Mouse (Mus musculus): ENCODE measurements at regions not wholly inside any gene's neighbourhood (a gene's known extent, or its start where the extent isn't known, plus 50 kb on each side); places are given as distances from the start of the nearest gene placed in this dataset.
A peak's percentile ranks its signal among the peaks of the same experiment; 100 is the strongest.

DNA sequence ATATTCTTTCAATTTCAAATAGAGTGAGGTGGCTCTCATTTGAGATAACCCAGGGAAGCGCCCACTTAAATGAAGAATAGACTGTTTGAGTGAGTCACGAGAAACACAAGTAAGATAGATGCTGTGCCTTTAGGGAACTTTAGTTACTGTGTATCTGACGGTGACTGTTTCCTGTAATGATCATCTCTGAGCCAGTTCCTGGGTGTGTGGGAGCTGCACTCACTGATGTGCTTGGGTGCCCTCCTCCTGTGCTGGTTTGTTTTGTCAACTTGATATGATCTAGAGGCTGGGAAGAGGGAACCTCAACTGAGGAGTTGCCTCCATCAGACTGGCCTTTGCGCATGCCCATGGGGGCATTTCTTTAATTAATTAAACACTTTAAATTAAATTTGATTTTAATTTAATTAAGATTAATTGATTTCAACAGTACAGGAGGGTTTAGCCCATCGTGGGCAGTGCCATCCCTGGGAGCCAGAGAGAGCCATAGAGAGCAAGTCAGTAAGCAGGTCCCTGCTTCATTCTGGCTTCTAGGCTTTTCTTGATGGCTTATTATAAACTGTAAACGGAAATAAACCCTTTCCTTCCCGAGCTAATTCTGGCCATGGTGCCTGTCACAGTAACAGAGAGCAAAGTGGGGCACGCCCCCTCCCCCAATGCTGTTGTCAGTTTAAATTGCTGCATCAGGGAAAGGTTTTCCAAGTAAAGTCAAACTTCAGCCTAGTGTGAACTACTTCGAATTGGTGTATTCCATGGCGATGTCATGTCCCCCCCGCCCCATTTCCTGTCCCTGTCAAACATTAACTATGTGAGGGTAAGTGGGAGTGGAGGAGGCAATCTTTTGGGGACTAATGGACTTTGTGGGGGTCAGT lies 202.9 kb upstream of the Id2 start:
- no peak overlapping the region for H3K4me3 ChIP-seq (replicated peaks)
- WGBS: 83% methylated on average over 11 of the region's 11 CpGs
- ATAC-seq (ENCODE audit: low FRiP score): no peak
- no peaks in the 10 kb centered on the region for H3K36me3 ChIP-seq (replicated peaks)
- no peak overlapping the region for H3K4me2 ChIP-seq
- H3K27ac ChIP-seq: no peak overlapping the region
- peaks cover 13% of the 10 kb centered on the region; the same call in 1 of the 2 replicates for H3K4me1 ChIP-seq
- H3K9ac ChIP-seq: no peak overlapping the region
- H3K27me3 ChIP-seq: peaks cover 3% of the 10 kb centered on the region; the same call in 1 of the 2 replicates
- no peaks in the 10 kb centered on the region for H3K9me3 ChIP-seq

DNA sequence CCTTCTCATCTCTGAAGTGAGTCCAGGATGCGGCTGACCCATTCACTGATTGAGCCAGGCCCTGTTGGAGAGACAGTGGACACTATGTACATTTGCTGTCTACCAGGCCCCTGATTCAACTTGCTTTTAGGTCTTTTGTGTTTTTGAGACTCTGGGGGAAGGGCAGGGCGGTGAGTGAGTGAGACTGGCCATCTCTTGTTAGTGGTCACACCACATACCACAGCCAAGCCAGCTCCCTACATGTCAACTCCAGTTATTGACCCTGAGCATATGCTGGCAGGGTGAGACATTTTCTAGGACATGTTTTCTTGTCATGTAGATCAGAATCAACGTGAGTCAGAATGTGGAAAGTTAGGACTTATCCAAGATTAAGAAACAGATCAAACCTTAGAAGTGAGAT lies 201.8 kb upstream of the Id2 start:
- Histone ChIP-seq H3K4me1 (peaks cover 14% of the 10 kb centered on the region), H3K27ac (no peak overlapping the region), H3K9ac (no peak overlapping the region), H3K27me3 (peaks cover 3% of the 10 kb centered on the region; the same call in 1 of the 2 replicates), H3K36me3 (replicated peaks) (no peaks in the 10 kb centered on the region), H3K9me3 (no peaks in the 10 kb centered on the region), H3K4me3 (replicated peaks) (no peak overlapping the region), H3K4me2 (no peak overlapping the region)
- ATAC-seq (ENCODE audit: low FRiP score): no peak
- WGBS: 94% methylated on average over 3 of the region's 3 CpGs

GRCm38 (mm10) chr12:25297960-25298359 lies 201.0 kb upstream of the Id2 start:
- no peak overlapping the region for H3K4me2 ChIP-seq
- ATAC-seq (ENCODE audit: low FRiP score): no peak
- peaks cover 14% of the 10 kb centered on the region for H3K4me1 ChIP-seq
- no peaks in the 10 kb centered on the region for H3K9me3 ChIP-seq
- peaks cover 3% of the 10 kb centered on the region; the same call in 1 of the 2 replicates for H3K27me3 ChIP-seq
- no peaks in the 10 kb centered on the region for H3K36me3 ChIP-seq (replicated peaks)
- no peak overlapping the region for H3K27ac ChIP-seq
- H3K9ac ChIP-seq: no peak overlapping the region
- H3K4me3 ChIP-seq (replicated peaks): no peak overlapping the region

DNA sequence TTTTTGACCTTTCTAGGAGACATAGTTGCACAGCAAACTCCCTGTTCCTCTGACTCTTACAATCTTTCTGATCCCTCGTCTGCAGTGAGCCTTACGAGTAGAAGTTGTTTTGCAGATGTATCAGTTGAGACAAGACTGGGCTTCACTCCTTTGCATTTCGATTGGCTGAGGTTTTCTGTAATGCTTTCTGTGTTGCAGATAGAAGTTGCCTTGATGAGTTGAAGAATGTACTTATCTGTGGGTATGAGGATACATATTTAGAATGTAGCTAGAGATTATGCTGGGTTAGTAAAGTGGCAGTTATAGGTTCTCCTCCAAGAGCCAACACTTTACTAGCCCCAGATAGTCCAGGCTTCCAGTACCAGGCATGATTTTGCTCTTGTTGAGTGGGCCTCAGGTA lies 199.7 kb upstream of the Id2 start:
- Histone ChIP-seq H3K4me2 (no peak overlapping the region), H3K36me3 (replicated peaks) (no peaks in the 10 kb centered on the region), H3K9ac (no peak overlapping the region), H3K4me1 (peaks cover 14% of the 10 kb centered on the region), H3K27ac (no peak overlapping the region), H3K4me3 (replicated peaks) (no peak overlapping the region), H3K27me3 (peaks cover 3% of the 10 kb centered on the region; the same call in 1 of the 2 replicates), H3K9me3 (no peaks in the 10 kb centered on the region)
- no peak for ATAC-seq (ENCODE audit: low FRiP score)
- WGBS: 87% methylated on average over 3 of the region's 3 CpGs

- peaks cover 6% of the 10 kb centered on the region; the same call in 1 of the 2 replicates for H3K27me3 ChIP-seq
- no peak overlapping the region for H3K4me3 ChIP-seq (replicated peaks)
- peaks cover 14% of the 10 kb centered on the region for H3K4me1 ChIP-seq
- H3K9ac ChIP-seq: no peak overlapping the region
- no peaks in the 10 kb centered on the region for H3K36me3 ChIP-seq (replicated peaks)
- WGBS: 29% methylated on average over 4 of the region's 4 CpGs
- H3K4me2 ChIP-seq: no peak overlapping the region
- H3K9me3 ChIP-seq: no peaks in the 10 kb centered on the region
- 0 out of 2 replicates have a peak, but pooled peaks have one; percentile 14 for ATAC-seq (ENCODE audit: low FRiP score)
- H3K27ac ChIP-seq: 0 out of 2 replicates have a peak overlapping the region, but pooled peaks have one; percentile 31
Measured at GRCm38 (mm10) chr12:25294179-25295025, 197.5 kb upstream of the Id2 start.

DNA sequence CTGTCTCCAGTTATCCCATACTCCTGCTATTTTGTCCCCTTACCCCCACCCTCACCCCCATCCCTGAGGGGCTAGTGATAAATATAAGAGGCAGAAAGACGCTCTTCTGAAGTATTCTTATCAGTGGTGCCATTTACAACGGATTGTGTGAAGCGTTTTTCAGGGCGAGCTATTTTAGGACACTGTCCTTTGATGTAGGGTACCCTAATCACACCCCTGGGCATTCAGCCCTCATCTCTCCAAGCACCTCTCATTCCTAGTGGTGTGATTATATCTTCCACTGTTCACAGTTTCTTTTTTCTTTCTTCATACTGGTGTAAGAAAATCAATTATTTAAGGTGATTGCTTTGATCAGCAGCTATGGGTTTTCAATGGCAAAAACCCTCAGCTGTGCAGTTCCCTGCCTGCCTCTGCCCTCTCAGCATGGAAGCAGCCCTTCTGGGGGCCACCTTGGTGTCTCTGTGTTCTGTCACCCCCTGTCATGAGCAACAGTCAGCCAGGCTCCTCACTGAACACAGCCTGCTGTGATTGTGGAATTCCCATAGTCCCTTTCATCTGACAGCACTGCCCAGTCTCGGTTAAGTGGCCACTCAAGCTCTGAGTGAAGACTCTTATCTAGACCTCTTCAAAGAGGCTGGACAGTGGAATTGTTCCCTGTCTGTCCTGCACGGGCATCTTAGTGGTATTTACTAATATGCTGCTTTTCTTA lies 196.7 kb upstream of the Id2 start:
- peak; percentile 41; the same call in 1 of the 2 replicates for ATAC-seq (ENCODE audit: low FRiP score)

DNA sequence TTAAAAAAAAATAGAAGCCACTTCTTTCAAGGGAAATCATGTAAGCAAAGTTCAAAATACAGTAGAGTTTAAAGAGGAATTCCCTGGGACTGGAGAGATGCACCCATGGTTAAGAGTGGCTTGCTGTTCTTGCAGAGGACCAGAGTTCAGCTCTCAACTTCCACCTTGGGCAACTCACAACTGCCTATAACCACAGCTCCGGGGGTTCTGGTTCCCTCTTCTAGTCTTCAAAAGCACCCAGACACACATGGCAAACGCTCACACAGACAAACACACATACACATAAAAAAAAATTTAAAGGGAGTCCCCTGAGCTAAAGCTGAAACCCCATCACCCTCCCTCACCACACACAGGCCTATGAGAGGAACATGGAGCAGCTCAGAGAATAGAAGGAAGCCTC lies 192.4 kb upstream of the Id2 start:
- H3K4me1 ChIP-seq: peaks cover 11% of the 10 kb centered on the region
- no peak for ATAC-seq (ENCODE audit: low FRiP score)
- no peak overlapping the region for H3K27ac ChIP-seq
- no peaks in the 10 kb centered on the region for H3K9me3 ChIP-seq
- H3K4me3 ChIP-seq (replicated peaks): no peak overlapping the region
- H3K9ac ChIP-seq: no peak overlapping the region
- WGBS: 95% methylated on average over 2 of the region's 2 CpGs
- peaks cover 3% of the 10 kb centered on the region; the same call in 1 of the 2 replicates for H3K27me3 ChIP-seq
- H3K4me2 ChIP-seq: no peak overlapping the region
- no peaks in the 10 kb centered on the region for H3K36me3 ChIP-seq (replicated peaks)

More for the DNA sequence above, 196.7 kb upstream of the Id2 start:
- Histone ChIP-seq H3K36me3 (replicated peaks) (no peaks in the 10 kb centered on the region), H3K27ac (0 out of 2 replicates have a peak overlapping the region, but pooled peaks have one; percentile 31), H3K4me1 (peaks cover 14% of the 10 kb centered on the region), H3K9me3 (no peaks in the 10 kb centered on the region), H3K4me2 (peak overlapping the region; percentile 2; the same call in 1 of the 2 replicates), H3K9ac (no peak overlapping the region), H3K27me3 (peaks cover 3% of the 10 kb centered on the region; the same call in 1 of the 2 replicates), H3K4me3 (replicated peaks) (no peak overlapping the region)
- 30% methylated on average over 6 of the region's 6 CpGs for WGBS

GRCm38 (mm10) chr12:25283808-25284207 lies 186.9 kb upstream of the Id2 start:
- Histone ChIP-seq H3K36me3 (replicated peaks) (no peaks in the 10 kb centered on the region), H3K4me2 (no peak overlapping the region), H3K4me1 (peaks cover 4% of the 10 kb centered on the region; the same call in 1 of the 2 replicates), H3K27ac (no peak overlapping the region), H3K9me3 (no peaks in the 10 kb centered on the region), H3K4me3 (replicated peaks) (no peak overlapping the region), H3K27me3 (no peaks in the 10 kb centered on the region), H3K9ac (no peak overlapping the region)
- ATAC-seq (ENCODE audit: low FRiP score): no peak
- 82% methylated on average over 3 of the region's 3 CpGs for WGBS

DNA sequence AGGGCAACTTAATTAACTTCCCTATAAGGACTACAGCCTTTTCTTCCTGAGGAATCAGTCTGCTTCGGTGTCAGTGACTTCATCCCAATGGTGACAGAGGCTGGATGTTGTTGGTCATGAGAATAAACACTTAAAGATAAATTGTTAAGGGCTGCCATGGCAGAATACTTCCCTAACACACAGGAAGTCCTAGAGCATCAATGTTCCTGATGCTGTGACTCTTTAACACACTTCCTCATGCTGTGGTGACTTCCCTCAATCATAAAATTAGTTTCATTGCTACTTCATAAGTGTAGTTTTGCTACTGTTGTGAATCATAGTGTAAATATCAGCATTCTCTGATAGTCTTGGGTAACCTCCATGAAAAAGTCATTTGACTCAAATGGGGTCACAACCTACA lies 184.5 kb upstream of the Id2 start:
- no peak for ATAC-seq (ENCODE audit: low FRiP score)
- Histone ChIP-seq H3K4me2 (no peak overlapping the region), H3K9me3 (no peaks in the 10 kb centered on the region), H3K4me1 (peaks cover 4% of the 10 kb centered on the region; the same call in 1 of the 2 replicates), H3K27ac (no peak overlapping the region), H3K27me3 (no peaks in the 10 kb centered on the region), H3K4me3 (replicated peaks) (no peak overlapping the region), H3K9ac (no peak overlapping the region), H3K36me3 (replicated peaks) (no peaks in the 10 kb centered on the region)
- 56% methylated on average over 1 of the region's 1 CpGs for WGBS

DNA sequence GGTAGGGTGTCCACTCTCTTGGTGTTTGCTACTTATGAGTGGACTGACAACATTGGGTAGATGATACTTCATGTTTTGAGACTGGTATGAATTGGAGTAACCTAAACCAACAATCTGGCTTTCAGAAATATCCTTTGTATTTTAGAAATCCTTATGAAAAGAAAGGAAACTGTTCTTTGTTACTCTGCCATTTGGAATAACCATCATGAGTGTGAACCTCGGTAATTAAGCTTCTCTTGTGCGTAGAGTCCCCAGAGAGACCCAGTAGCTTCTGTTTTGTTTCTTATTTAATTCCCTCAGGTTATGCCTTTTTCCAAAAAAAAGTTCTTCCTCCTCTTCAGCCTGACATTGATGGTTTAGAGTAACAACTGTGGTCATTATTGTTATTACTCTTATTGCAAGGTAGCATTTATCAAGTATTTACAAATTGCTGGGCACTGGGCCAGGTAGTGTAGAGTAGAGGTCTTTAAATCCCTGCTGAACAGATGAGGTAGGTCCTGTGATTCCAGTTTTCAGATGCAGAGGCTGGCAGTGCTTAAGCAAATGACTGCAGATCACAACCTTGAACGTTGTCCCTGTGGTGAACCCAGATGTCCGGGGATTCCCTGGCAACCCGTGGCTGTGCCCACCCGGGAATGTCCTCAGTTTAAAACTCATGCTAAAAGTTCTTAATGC lies 176.8 kb upstream of the Id2 start:
- Histone ChIP-seq H3K9me3 (no peaks in the 10 kb centered on the region), H3K9ac (no peak overlapping the region), H3K4me3 (replicated peaks) (no peak overlapping the region), H3K27me3 (no peaks in the 10 kb centered on the region), H3K27ac (no peak overlapping the region), H3K36me3 (replicated peaks) (no peaks in the 10 kb centered on the region), H3K4me2 (no peak overlapping the region), H3K4me1 (peaks cover 2% of the 10 kb centered on the region; the same call in 1 of the 2 replicates)
- 72% methylated on average over 6 of the region's 6 CpGs for WGBS
- ATAC-seq (ENCODE audit: low FRiP score): no peak

DNA sequence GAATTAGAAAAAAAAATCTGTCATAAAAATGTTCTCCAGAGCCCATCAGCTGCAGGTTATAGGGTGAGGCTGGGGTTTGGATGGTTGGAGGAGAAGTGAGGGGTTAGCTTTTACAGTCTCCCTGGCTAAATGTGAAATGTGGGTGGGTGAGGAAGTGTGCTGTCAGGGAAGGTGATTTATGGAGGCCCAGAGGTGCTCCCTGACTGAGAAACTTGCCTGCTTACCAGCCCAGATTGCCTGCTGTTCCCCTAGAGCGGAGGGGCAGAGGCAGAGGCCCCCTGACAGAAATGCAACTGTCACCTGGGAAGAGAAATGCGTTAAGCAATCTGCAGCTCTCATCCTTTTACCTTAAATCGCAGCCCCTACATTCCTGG lies 175.8 kb upstream of the Id2 start:
- no peak overlapping the region for H3K9ac ChIP-seq
- peaks cover 2% of the 10 kb centered on the region; the same call in 1 of the 2 replicates for H3K4me1 ChIP-seq
- H3K4me3 ChIP-seq (replicated peaks): no peak overlapping the region
- H3K27ac ChIP-seq: no peak overlapping the region
- H3K4me2 ChIP-seq: no peak overlapping the region
- no peaks in the 10 kb centered on the region for H3K27me3 ChIP-seq
- H3K9me3 ChIP-seq: no peaks in the 10 kb centered on the region
- 91% methylated on average over 3 of the region's 3 CpGs for WGBS
- no peak for ATAC-seq (ENCODE audit: low FRiP score)
- H3K36me3 ChIP-seq (replicated peaks): no peaks in the 10 kb centered on the region
